Mouse (Mus musculus) left cerebral cortex, adult 11 months (tissue): ENCODE results near the gene Rxfp2.

Experiments
- DNase-seq: peaks from one replicate; pipeline ENCODE4 v3.0.0; 2022; ENCODE audit warnings: low spot score

Gene Rxfp2

DNA sequence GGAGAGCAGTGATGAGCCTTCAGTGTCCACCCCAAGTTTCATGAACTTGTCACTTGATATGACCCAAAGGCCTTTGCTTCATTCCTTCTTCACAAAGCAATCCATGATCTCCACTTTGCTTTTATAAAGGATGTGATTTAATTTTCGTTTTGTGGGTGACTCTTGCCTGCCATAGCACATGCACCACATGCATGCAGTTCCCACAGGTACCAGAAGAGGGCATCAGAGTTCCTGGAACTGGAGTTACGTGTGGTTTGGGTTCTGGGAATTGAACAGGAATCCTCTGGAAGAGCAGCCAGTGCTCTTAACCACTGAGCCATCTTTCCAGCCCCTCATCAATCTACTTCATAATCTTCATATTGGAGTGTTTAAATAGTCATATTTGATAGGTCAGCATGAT lies 26.1 kb downstream of the Rxfp2 start:
- no peak for DNase-seq

DNA sequence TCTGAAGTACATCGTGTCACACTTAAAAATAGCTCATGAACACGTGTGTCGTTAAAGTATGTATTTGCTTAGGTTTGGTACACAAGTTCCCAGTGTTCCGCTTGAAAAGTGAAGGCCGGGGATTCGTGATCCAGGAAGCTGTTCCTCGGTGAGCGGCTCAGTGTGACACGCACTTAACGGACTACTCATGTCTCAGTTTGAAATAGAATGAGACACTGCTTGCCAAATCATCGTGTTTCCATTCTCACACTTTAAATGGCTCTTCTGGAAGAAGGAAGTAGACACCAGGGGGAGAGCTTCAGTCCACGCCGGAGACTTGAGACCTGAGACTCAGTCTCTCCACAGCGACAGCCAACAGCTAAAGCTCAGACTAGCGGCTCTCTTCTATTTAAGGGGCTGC lies 28.0 kb downstream of the Rxfp2 start:
- DNase-seq, result no peak

DNA sequence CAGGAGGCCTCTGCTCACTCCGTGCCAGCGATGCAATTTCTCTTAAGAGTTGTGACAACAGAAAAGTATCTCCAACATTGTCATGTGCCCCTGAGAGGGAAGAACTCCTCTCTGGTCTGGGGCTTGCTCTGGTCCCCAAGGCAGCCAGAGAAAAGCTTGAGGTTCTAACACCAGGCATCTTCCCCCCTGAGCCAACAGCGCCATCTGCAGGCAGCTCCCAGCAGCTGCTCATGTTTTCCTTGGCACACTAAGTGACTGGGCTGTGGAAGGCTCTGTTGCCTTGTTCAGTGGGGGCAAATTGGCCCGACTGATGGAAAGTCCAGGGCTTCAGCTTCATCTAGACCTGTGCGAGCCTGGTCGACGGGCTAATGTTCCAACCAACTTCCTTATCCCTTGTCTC lies 31.5 kb downstream of the Rxfp2 start:
- no peak for DNase-seq

DNA sequence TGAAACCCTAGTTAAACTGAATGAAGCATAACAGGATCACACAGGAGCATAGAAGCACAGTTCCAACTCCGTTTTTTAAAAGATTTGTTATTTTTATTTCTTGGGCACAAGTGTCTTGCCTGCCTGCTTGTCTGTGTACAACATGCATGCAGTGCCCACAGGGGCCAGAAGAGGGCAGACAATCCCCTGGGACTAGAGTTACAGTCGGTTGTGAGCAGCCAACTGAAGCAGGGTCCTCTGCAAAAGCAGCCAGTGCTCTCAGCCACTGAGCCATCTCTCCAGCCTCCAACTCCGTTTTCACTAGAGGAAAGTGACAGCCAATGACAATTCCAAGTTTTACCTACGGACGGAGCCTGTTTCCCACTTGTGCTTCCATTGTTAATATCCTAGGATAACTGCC lies 33.4 kb downstream of the Rxfp2 start:
- DNase-seq, result no peak

DNA sequence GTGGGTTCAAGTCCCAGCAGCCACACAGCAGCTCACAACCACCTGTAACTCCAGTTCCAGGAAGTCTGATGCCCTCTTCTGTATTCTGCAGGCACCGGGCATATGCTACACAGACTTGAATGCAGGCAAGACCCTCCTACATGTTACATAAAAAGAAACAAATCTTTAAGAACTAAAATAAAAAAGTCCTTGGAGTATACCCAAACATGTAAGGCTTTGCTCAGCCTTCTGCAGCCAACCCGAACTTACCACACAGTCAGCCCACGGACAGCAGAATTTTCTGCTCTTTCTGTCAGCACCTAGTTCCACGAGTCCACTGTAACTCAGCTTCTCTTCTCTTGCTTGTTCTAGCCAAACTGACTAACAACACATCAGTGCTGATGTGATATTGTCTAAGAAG lies 34.8 kb downstream of the Rxfp2 start:
- no peak for DNase-seq

DNA sequence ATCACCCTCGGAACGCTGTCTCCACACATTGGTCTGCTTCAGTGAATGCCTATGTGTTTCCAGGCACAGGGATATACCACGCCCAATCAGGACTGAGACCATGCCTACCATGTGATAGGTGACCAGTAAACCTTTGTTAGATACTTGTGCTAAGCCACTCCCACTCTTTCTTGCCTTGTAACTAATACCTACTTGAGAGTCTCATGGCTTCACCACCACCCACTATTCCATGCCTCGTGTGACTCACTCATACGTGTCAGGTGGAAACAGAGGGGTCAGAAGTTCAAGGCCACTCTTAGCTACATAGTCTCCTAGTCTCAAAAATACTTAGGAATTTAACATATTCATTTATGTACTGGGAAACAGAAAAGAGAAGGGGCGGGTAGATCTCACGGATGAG lies 35.5 kb downstream of the Rxfp2 start:
- no peak for DNase-seq

DNA sequence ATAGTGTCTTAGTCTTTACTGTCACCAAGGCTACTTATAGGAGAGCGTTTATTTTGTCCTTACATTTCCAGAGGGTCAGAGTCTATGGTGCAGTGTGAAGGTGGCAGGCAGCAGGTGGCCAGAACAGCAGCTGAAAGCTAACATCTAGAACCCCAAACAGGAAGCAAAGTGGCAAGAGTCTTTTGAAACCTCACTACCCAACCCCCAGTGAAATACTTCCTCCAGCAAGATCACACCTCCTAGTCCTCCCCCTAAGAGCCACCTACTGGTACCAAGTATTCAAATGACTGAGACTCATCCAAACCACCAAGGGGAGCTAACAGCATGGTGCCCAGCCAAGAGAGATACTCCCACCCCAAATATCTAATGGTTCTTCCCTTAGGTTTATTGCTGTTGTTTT lies 36.8 kb downstream of the Rxfp2 start:
- DNase-seq, result no peak

DNA sequence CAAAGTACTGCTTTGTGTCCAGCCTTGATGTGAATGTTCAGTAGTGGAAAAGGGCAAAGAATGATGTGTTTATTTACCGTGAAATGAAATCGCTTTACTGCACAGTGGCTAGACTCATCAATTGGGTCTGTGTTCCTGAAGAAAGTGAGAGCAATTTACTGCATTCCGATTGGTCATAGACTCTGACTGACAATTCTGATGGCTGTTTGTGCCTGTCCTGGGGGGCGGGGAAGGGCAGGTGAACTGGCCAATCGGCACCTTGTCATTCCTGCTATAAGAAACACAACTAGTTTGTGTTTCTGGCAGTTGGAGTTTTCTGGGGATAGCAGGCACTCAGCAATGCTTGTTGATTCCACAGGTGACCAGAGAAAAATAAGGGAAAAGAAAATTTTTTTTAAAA lies 37.6 kb downstream of the Rxfp2 start:
- DNase-seq, result no peak

DNA sequence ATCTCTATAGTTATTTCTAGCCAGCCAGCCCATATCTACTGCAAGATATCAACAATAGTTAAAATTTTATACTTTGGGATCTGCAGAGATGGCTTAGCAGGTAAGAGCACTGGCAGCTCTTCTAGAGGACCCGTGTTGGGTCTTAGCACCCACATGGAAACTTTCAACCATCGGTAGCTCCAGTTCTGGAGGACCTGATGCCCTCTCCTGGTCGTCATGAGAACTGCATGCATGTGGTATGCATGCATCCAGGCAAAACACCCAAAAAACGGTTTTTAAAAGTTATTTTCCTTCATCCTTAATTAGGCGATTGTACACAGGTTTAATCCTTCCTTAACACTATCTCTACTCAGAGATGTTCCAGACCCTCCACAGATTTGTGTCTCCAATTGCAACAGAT lies 40.4 kb downstream of the Rxfp2 start:
- DNase-seq, result no peak

DNA sequence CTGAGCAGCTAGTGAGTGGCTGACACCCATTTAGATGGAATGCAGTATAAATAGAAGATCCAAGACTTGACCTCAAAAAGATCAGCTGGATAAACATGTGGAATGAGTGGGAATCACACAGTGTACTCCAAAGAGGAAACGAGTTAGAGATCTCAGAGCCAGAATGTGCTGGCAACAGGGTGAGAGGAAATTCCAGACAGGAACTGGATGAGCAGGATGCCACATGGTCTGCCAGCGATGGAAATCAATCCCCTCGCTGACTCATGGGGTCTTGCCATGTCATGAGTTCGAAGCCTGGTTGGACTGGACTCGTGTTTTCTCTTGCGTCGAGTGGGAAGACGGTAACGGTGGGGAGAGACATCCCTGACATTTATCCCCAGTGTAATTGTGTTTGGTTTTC lies 41.0 kb downstream of the Rxfp2 start:
- no peak for DNase-seq

DNA sequence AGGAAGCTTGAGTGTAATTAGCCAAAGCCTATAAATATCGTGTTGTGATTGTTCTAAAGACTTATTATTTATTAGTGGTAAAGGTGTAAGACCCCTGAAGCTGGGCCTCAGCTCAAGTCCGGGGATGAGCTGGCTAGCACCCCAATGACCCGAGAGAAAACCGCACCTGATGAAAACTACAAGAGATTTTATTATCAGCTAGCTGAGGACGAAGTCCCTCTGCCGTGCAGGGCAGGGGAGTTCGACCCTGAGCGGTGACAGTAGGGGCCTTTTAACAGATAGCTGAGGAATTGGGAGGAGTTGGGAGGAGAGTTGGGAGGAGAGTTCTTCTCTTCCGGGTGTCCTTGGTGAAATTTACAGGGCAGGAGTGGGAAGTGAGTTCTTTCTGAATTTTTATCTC lies 42.6 kb downstream of the Rxfp2 start:
- no peak for DNase-seq

DNA sequence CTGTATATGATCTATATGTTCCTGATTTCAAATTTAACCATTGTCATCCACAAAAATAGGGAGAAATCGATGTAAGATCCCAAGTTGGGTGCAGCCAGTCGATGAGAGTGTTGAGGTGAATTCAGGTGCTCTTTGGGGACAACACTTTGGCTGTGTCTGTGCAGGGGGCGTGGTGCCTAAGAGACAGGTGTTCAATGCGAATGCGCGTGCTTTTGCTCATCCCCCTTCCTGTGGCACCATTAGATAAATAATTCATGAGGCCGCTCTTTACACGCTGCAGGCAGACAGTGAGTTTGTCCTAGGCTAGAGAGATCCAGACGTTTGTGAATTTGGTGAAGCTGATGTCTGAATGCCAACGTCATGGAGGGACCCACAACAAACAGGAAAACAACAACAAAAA lies 45.8 kb downstream of the Rxfp2 start:
- DNase-seq, result no peak

DNA sequence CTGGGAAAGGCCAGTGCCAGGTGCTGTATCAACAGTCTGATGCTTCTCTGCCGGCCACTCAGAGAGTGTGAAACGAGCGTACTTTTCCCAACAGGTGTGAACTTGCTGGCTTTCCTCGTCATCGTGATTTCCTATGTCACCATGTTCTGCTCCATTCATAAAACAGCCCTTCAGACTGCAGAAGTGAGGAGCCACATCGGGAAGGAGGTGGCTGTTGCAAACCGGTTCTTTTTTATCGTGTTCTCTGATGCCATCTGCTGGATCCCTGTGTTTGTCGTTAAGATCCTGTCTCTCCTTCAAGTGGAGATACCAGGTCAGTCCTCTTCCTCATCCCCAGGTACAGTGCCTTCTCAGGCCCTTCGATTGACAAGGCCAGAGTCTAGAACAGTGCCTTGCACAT lies 51.6 kb downstream of the Rxfp2 start:
- DNase-seq, result peak; percentile 36

DNA sequence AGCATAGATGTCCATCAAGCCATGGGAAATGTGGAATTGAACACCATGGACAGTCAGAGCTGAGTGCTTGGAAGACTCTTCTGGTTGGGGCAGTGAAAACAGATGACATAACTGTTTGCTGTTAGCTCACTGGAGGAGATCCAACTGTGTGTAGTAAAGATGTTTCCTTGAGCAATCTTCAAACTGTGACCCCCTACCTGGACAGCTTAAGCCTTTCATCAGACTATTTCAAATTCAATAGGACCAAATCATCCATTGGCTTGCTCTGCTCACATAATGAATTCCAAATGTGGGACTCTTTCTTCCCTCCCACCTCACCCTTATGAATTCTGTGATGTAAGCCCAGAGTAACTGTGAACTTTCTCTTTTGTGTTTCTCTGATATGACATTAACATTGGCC lies 53.3 kb downstream of the Rxfp2 start:
- DNase-seq, result no peak

DNA sequence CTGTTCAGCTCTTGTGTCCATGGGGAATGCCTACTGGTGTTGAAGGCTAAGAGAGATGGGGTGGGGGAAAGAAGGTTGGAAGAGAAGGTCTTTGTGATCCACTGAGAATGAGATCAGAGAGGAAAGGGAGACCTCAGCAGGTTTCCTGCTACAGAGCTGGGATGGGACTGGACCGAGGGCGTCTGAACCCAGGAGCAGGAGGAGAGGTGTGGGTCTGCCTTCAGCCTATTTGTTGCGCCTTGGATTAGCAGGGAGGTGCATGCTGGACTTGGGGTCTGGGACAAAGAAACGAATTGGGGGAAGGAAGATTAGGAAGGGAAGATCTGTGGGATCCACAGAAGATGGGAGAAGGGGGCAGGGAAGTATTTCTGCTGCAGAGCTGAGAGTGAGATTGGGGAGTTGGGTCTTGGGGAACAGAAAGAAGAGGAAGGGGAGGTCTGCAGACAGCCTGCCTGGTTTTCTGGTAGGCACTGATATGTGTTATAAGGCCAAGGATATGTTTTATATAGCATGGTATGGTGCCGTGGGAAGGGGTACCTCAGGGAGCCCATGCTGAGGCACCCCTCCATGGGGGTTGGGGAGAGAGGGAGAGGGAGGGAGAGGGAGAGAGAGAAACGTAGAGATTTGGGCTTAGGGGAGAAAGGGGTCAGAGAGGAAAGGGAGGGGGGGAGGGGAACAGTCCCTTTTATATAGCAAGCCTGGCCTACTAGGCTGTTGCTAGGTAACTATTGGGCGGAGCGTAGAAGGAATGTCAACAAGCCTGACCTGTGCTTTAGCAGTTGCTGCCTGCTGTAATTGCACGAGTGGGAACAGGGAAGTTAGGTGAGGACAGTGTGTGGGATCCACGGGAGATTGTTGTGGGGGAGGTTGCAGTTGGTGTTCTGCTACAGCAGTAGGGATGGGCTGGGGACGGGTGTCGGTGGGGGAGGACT lies 61.7 kb downstream of the Rxfp2 start:
- no peak for DNase-seq

DNA sequence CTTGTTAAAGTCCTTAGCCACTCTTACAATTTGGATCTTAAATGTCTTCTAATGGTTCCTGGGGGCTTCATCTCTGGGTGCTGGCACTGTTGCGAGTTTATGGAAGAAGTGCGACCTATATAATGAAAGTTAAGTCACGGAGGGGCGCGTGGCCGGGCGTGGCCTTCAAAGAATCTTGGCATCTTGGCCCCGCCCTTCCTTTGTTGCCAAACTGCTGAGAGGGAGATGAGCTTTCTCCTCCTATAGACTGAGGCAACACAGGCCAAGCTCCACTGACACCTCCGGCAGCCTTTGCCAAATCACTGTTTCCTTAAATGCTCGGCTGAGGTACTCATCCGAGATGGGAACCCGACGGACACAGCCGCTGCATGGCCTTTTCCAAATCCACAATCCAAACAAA lies 64.2 kb downstream of the Rxfp2 start:
- no peak for DNase-seq

DNA sequence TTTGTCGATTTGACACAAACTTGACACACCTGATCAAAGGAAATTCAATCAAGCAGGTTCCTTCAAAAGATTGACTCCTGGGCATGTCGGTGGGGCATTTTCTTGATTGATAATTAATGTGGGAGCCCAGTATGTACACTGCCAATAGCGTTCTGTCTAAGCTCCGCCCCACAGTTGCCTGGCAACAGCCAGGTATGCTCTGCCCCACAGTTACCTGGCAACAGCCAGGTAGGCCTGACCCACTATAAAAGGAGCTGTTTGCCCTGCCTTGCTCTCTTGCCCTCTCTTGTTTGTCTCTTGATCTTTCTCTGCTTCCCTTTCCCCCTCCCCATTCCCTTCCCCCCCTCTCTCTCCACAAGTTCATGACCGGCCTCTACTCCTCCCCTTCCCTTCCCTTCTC lies 64.7 kb downstream of the Rxfp2 start:
- DNase-seq, result no peak

DNA sequence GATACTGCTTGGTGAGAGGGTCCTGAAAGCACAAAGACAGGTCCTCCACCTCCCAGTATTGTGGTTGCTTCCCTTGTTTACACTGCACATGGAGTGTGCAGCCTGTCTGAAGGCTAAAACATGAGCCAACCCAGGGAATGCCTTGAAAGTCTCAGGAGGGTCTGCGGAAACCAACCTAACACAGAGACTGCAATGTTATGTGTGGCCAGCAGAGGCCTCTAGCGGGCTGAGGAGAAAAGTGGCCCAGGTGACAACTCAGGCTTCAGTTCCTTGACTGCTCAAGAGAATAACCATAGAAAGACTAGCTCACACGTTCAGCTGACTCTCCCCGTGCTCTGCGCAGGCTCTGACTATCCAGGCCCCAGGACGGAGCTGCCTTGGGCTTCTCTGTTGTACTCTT lies 79.1 kb downstream of the Rxfp2 start:
- no peak for DNase-seq

DNA sequence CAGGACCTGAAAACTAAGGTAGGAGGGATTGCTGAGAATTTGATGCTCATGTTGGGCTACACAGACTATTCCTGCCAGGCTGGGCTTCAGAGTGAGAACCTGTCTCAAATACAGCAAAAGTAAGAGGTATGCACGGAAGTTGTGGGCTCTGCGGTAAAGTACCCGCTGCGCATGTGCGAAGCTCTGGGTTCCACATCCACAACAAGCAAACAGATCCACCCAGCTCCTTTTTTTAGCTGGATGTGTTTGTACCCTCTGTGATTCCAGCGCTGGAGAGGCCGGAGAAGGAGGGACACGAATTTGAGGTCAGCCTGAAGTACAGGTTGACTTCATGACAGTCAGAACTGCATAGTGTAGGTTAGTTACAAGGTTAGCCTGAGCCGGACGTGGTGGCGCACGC lies 80.3 kb downstream of the Rxfp2 start:
- DNase-seq, result no peak

DNA sequence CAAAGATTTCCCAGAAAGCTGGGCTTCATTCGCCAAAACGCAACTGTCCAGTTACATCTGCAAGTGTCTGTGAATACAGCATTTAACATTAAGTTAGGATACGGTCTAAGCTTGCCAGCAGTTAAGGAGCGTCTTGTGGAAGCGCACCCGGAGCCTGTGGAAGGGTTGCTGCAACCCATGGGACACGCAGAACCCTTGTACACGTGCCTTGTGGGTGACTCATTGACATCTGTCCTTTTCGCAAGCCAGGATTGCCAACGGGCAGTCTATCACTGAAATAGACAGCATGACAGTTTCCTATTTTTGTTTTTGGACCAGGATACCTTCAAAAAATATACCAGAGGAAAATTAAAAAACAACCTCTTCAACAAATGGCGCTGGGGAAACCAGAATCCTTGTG lies 83.3 kb downstream of the Rxfp2 start:
- DNase-seq, result no peak

DNA sequence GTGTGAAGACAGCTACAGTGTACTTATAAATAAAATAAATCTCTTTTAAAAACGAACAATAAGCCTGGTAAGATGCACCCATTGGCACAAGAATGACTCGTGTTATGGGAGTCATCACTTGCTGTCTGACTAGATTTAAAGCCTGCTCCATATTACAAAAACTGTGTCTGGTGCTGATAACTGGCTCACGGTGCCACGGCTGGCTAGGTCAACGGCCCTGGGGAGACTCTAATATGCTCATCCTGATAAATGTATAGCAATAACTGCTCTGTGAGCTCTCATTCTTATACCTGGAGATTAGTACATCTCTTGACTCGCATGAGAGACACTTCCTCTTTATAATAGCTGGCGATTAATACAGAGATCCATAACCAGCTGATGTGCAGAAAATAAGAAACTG lies 87.9 kb downstream of the Rxfp2 start:
- DNase-seq, result no peak

DNA sequence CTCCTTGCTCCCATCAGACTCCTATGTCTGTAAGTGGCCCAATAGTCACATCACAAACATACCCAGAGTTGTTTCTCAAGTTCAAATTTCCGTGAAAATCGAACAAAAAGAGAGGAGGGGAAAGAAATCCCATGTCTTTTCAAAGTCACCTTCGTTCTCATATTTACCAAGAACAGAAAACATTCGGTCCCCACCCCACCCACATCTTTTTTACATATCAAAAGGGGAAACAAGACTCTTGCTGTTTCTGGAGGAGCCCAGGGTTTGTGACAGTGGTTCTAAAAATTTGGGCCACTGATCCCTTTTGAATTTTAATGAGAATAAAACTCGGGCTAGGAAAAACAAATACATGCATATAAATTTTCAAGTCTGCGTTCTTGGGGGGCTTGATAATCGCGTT lies 92.8 kb downstream of the Rxfp2 start:
- DNase-seq, result no peak

DNA sequence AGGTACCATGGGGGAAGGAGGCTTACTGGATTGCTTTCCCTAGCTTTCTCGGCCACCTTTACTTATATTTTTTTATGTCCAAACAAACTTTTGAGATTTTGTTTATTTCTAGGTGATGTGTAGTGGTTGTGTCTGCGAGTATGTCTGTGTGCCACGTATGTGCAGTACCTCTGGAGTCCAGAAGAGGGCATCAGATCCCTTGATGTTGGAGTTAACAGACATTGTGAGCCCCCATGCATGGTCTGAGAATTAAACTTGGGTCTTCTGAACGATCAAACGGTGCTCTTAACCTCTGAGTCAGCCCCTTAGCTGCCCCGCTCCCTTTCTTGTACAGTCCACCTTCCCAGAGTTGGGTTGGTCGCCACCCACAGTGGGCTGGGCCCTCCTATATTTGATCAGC lies 95.5 kb downstream of the Rxfp2 start:
- DNase-seq, result no peak

DNA sequence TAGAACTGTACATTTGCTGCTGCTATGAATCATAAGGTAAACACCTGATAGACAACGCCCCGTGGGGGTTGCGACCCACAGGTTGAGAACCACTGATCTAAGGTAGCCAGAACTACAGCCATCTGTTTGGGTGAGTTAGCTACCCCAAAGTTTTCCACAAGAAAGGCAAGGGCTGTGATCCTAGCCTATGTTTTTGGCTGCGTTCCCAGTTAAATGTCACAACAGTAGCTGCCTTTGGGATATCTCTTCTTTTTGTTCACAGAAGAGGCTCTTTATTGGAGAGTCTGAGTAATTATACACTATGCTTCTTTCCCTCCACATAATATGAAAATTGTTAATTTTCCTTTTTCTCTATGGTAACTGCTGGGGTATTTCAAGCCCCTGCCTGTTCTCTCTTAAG lies 96.3 kb downstream of the Rxfp2 start:
- no peak for DNase-seq
